Mouse (Mus musculus) liver, embryonic 14.5 days (tissue): ENCODE data around the gene Manba.

ENCODE experiments used
- CTCF ChIP-seq: IDR thresholded peaks from 2 replicates; pipeline ENCODE4 v1.5.1; 2016; ENCODE audit warnings: antibody characterized with exemption, low read depth, control low read depth
- EP300 ChIP-seq: IDR thresholded peaks from 2 replicates; pipeline ENCODE4 v1.6.1; 2016; ENCODE audit warnings: antibody characterized with exemption, low read depth

- TF ChIP-seq CTCF (no peak), EP300 (no peak)
These were observed 76.6 kb downstream of the Manba start for GRCm38 (mm10) chr3:135562036-135562435.
